Mouse (Mus musculus): ENCODE measurements around the gene Uggt1. TPM values are rescaled to one million over a fixed set of nuclear protein-coding genes. Genes with fewer than 3 reads are reported as not detected.

The Uggt1 gene
- polyA plus RNA-seq, 1 experiment from 2014 or later, result 21.8 TPM

DNA sequence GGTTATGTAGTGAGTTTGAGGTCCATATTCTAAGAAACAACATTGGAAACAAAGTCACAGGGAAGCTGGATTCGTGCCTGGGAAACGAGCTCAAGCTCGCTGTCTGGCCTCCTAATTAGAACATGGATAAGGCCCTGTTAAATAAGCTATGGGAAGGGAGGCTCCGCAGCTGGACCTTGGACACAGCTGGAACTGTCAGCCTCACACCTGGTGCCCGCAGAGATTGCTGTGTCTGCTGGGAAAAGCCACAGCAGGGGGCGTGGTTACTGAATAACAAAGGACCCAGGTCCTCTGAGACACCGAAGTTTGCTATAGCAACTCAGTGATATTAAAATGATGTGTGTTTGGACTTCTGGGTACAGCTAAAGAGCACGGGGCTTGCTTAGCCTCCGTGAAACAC is 6.9 kb upstream of the Uggt1 start:
- Histone ChIP-seq H3K9me3 (ENCODE audit: control insufficient read depth) (no peaks in the 10 kb centered on the region), H3K9ac (ENCODE audit: low read depth, low read length) (no peak overlapping the region), H3K27me3 (replicated peaks; ENCODE audit: control insufficient read depth, insufficient read depth, low read length) (no peaks in the 10 kb centered on the region), H3K4me3 (ENCODE audit: low read depth, low read length) (no peak overlapping the region), H3K4me1 (replicated peaks; ENCODE audit: control insufficient read depth, insufficient read depth, low read length) (0 out of 2 replicates have a peak, but pooled peaks cover 4% of the 10 kb centered on the region), H3K4me2 (replicated peaks; ENCODE audit: low read depth) (no peak overlapping the region), H3K36me3 (ENCODE audit: control insufficient read depth, insufficient read depth) (no peaks in the 10 kb centered on the region), H3K27ac (ENCODE audit: low read depth, low read length) (no peak overlapping the region; the same call in 1 of the 2 replicates)
- WGBS, result 12% methylated on average over 9 of the region's 9 CpGs
- TF ChIP-seq CTCF (IDR thresholded peaks at IDR 0.05; ENCODE audit: low read depth), result peak; percentile 22; the same call in 1 of the 2 replicates
- peak; percentile 81 for ATAC-seq

GRCm38 (mm10) chr1:36246688-36247087 is 2.2 kb upstream of the Uggt1 start:
- no peaks in the 10 kb centered on the region for H3K9me3 ChIP-seq (ENCODE audit: control insufficient read depth)
- H3K27ac ChIP-seq (ENCODE audit: low read depth, low read length), result no peak overlapping the region
- TF ChIP-seq CTCF (IDR thresholded peaks at IDR 0.05; ENCODE audit: low read depth), result no peak
- no peak overlapping the region for H3K9ac ChIP-seq (ENCODE audit: low read depth, low read length)
- no peak overlapping the region for H3K4me3 ChIP-seq (ENCODE audit: low read depth, low read length)
- ATAC-seq, result no peak
- H3K4me1 ChIP-seq (replicated peaks; ENCODE audit: control insufficient read depth, insufficient read depth, low read length), result 0 out of 2 replicates have a peak, but pooled peaks cover 4% of the 10 kb centered on the region
- WGBS, result 35% methylated on average over 6 of the region's 6 CpGs
- no peaks in the 10 kb centered on the region for H3K36me3 ChIP-seq (ENCODE audit: control insufficient read depth, insufficient read depth)
- no peaks in the 10 kb centered on the region for H3K27me3 ChIP-seq (replicated peaks; ENCODE audit: control insufficient read depth, insufficient read depth, low read length)
- H3K4me2 ChIP-seq (replicated peaks; ENCODE audit: low read depth), result no peak overlapping the region

- no peak overlapping the region for H3K4me3 ChIP-seq (ENCODE audit: low read depth, low read length)
- H3K4me1 ChIP-seq (replicated peaks; ENCODE audit: control insufficient read depth, insufficient read depth, low read length), result no peaks in the 10 kb centered on the region
- no peak for ATAC-seq
- 0 out of 2 replicates have a peak overlapping the region, but pooled peaks have one; percentile 82 for H3K4me2 ChIP-seq (replicated peaks; ENCODE audit: low read depth)
- no peaks in the 10 kb centered on the region for H3K36me3 ChIP-seq (ENCODE audit: control insufficient read depth, insufficient read depth)
- H3K27ac ChIP-seq (ENCODE audit: low read depth, low read length), result no peak overlapping the region
- H3K9me3 ChIP-seq (ENCODE audit: control insufficient read depth), result no peaks in the 10 kb centered on the region
- TF ChIP-seq CTCF (IDR thresholded peaks at IDR 0.05; ENCODE audit: low read depth), result no peak
- no peak overlapping the region for H3K9ac ChIP-seq (ENCODE audit: low read depth, low read length)
- WGBS, result 84% methylated on average over 4 of the region's 4 CpGs
- H3K27me3 ChIP-seq (replicated peaks; ENCODE audit: control insufficient read depth, insufficient read depth, low read length), result no peaks in the 10 kb centered on the region
These were observed 302 bp upstream of the Uggt1 start for GRCm38 (mm10) chr1:36244828-36245215.

GRCm38 (mm10) chr1:36243447-36244057 is 968 bp downstream of the Uggt1 start:
- peak overlapping the region; percentile 71 for H3K9ac ChIP-seq (ENCODE audit: low read depth, low read length)
- ATAC-seq, result peak; percentile 39
- peak overlapping the region; percentile 71 for H3K4me3 ChIP-seq (ENCODE audit: low read depth, low read length)
- no peaks in the 10 kb centered on the region for H3K4me1 ChIP-seq (replicated peaks; ENCODE audit: control insufficient read depth, insufficient read depth, low read length)
- WGBS, result 2% methylated on average over 21 of the region's 21 CpGs
- no peak for TF ChIP-seq CTCF (IDR thresholded peaks at IDR 0.05; ENCODE audit: low read depth)
- H3K27ac ChIP-seq (ENCODE audit: low read depth, low read length), result peak overlapping the region; percentile 83
- H3K27me3 ChIP-seq (replicated peaks; ENCODE audit: control insufficient read depth, insufficient read depth, low read length), result no peaks in the 10 kb centered on the region
- no peaks in the 10 kb centered on the region for H3K36me3 ChIP-seq (ENCODE audit: control insufficient read depth, insufficient read depth)
- no peaks in the 10 kb centered on the region for H3K9me3 ChIP-seq (ENCODE audit: control insufficient read depth)
- peak overlapping the region; percentile 82 for H3K4me2 ChIP-seq (replicated peaks; ENCODE audit: low read depth)

DNA sequence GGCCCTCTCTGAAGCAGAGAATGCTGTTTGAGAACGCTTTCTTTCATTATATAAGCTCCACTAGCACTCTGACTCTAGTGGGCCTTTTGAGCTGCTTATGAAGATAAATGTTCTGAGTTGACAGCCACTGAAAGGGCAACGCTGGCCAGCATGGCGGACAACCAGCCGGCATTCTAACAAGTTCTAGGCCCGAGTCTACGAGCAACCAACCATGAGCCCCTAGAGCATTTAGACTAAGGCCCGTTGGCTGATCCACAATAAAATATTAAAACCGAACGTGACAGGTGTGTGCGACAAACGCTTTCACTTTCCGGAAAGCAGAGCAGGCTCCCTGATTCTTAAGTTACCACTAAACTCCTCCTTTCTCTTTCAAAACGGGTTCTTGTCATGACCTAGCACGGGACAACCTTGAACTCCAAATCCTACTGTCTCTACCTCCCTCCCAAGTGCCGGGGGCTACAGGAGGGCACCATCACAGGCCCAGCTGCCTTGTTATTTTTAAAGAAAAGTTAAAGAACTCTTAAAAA is 2.6 kb downstream of the Uggt1 start:
- 75% methylated on average over 15 of the region's 15 CpGs for WGBS
- H3K27me3 ChIP-seq (replicated peaks; ENCODE audit: control insufficient read depth, insufficient read depth, low read length), result no peaks in the 10 kb centered on the region
- H3K4me2 ChIP-seq (replicated peaks; ENCODE audit: low read depth), result 0 out of 2 replicates have a peak overlapping the region, but pooled peaks have one; percentile 0
- ATAC-seq, result no peak
- H3K36me3 ChIP-seq (ENCODE audit: control insufficient read depth, insufficient read depth), result 0 out of 2 replicates have a peak, but pooled peaks cover under 1% of the 10 kb centered on the region
- H3K4me3 ChIP-seq (ENCODE audit: low read depth, low read length), result no peak overlapping the region
- no peak for TF ChIP-seq CTCF (IDR thresholded peaks at IDR 0.05; ENCODE audit: low read depth)
- no peaks in the 10 kb centered on the region for H3K9me3 ChIP-seq (ENCODE audit: control insufficient read depth)
- H3K4me1 ChIP-seq (replicated peaks; ENCODE audit: control insufficient read depth, insufficient read depth, low read length), result no peaks in the 10 kb centered on the region
- H3K27ac ChIP-seq (ENCODE audit: low read depth, low read length), result no peak overlapping the region
- H3K9ac ChIP-seq (ENCODE audit: low read depth, low read length), result no peak overlapping the region

DNA sequence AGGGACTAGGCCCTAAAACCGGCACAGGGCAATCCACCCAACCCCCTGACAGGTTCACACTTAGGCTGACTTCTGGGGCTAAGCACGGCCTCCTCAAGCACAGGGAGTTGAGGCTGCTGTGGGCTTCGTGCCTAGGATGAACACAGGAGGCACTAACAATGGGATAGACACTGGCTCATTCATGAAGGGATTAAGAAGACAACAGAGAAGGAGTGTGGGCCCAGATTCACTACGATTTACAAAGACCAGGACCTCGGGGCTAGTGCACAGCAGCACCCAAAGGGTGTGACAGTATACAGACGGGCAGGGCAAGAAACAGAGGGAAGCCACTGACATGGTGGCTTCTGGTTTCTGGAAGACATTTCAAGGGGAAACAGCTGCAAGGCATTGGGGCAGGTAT is 4.3 kb downstream of the Uggt1 start:
- Histone ChIP-seq H3K36me3 (ENCODE audit: control insufficient read depth, insufficient read depth) (0 out of 2 replicates have a peak, but pooled peaks cover 3% of the 10 kb centered on the region), H3K9me3 (ENCODE audit: control insufficient read depth) (no peaks in the 10 kb centered on the region), H3K4me2 (replicated peaks; ENCODE audit: low read depth) (no peak overlapping the region), H3K27me3 (replicated peaks; ENCODE audit: control insufficient read depth, insufficient read depth, low read length) (no peaks in the 10 kb centered on the region), H3K4me3 (ENCODE audit: low read depth, low read length) (no peak overlapping the region), H3K27ac (ENCODE audit: low read depth, low read length) (no peak overlapping the region), H3K9ac (ENCODE audit: low read depth, low read length) (no peak overlapping the region), H3K4me1 (replicated peaks; ENCODE audit: control insufficient read depth, insufficient read depth, low read length) (no peaks in the 10 kb centered on the region)
- ATAC-seq, result no peak
- no peak for TF ChIP-seq CTCF (IDR thresholded peaks at IDR 0.05; ENCODE audit: low read depth)
- WGBS, result 72% methylated on average over 6 of the region's 6 CpGs
